Mouse (Mus musculus) embryo, embryonic 11.5 days (tissue): Measurements from ENCODE around the gene Baz2a.
A peak's percentile ranks its signal among the peaks of the same experiment; 100 is the strongest.
"Not testable (repeated sequence)": the region's sequence is repeated elsewhere in the genome, so short reads cannot be mapped to it uniquely, and the experiment has no call there.

ENCODE experiments used
- DNase-seq: peaks from one replicate; pipeline ENCODE4 v3.0.0-alpha.2; 2012; ENCODE audit warnings: low read depth, low spot score

Gene Baz2a

GRCm38 (mm10) chr10:128111227-128111626 is 19.9 kb downstream of the Baz2a start:
- DNase-seq: no peak

- DNase-seq: no peak
These were observed 32.5 kb downstream of the Baz2a start for GRCm38 (mm10) chr10:128123833-128124232.

GRCm38 (mm10) chr10:128124831-128125230 is 33.5 kb downstream of the Baz2a start:
- DNase-seq: no peak

- DNase-seq: no peak
These were observed 34.6 kb downstream of the Baz2a start for GRCm38 (mm10) chr10:128125951-128126350.

GRCm38 (mm10) chr10:128127497-128127896 is 36.1 kb downstream of the Baz2a start:
- DNase-seq: no peak

- DNase-seq: no peak
These were observed 36.8 kb downstream of the Baz2a start for GRCm38 (mm10) chr10:128128143-128128542.

GRCm38 (mm10) chr10:128131297-128131696 is 39.9 kb downstream of the Baz2a start:
- DNase-seq: no peak

- no peak for DNase-seq
These were observed 40.4 kb downstream of the Baz2a start for GRCm38 (mm10) chr10:128131812-128132211.

GRCm38 (mm10) chr10:128133650-128134332 is 42.4 kb downstream of the Baz2a start:
- DNase-seq: no peak

- DNase-seq: no peak
These were observed 44.0 kb downstream of the Baz2a start for GRCm38 (mm10) chr10:128135374-128135773.

GRCm38 (mm10) chr10:128140236-128140952 is 49.0 kb downstream of the Baz2a start:
- peak; percentile 42 for DNase-seq

GRCm38 (mm10) chr10:128142165-128142564 is 50.8 kb downstream of the Baz2a start:
- no peak for DNase-seq

- DNase-seq: no peak
These were observed 52.3 kb downstream of the Baz2a start for GRCm38 (mm10) chr10:128143659-128144058.

- no peak for DNase-seq
These were observed 53.6 kb downstream of the Baz2a start for GRCm38 (mm10) chr10:128144961-128145360.

- DNase-seq: no peak
These were observed 57.5 kb downstream of the Baz2a start for GRCm38 (mm10) chr10:128148789-128149365.

GRCm38 (mm10) chr10:128149592-128149991 is 58.2 kb downstream of the Baz2a start:
- DNase-seq: peak; percentile 54

GRCm38 (mm10) chr10:128150941-128151340 is 59.6 kb downstream of the Baz2a start:
- no peak for DNase-seq

- DNase-seq: no peak
These were observed 62.6 kb downstream of the Baz2a start for GRCm38 (mm10) chr10:128153978-128154377.

- DNase-seq: not testable (repeated sequence)
These were observed 74.3 kb downstream of the Baz2a start for GRCm38 (mm10) chr10:128165726-128166125.

- DNase-seq: no peak
These were observed 75.7 kb downstream of the Baz2a start for GRCm38 (mm10) chr10:128167091-128167490.

- not testable (repeated sequence) for DNase-seq
These were observed 80.0 kb downstream of the Baz2a start for GRCm38 (mm10) chr10:128171348-128171747.

GRCm38 (mm10) chr10:128175302-128175701 is 83.9 kb downstream of the Baz2a start:
- DNase-seq: no peak
